Mouse (Mus musculus): ENCODE data around the gene Gdf7. TPM values are rescaled to one million over a fixed set of nuclear protein-coding genes. Genes with fewer than 3 reads are reported as not detected.

The Gdf7 gene
- polyA plus RNA-seq, 1 experiment = 0.98 TPM

- TF ChIP-seq CTCF (IDR thresholded peaks at IDR 0.05; ENCODE audit: borderline replicate concordance, extremely low read depth, insufficient read depth, insufficient read length) (no peak), POLR2A (IDR thresholded peaks at IDR 0.05; ENCODE audit: borderline replicate concordance, extremely low read depth, insufficient read depth, insufficient read length, poor library complexity, severe bottlenecking) (no peak)
- no peak for DNase-seq (ENCODE audit: low read depth)
These were observed 24.3 kb upstream of the Gdf7 start for GRCm38 (mm10) chr12:8325943-8326522.

DNA sequence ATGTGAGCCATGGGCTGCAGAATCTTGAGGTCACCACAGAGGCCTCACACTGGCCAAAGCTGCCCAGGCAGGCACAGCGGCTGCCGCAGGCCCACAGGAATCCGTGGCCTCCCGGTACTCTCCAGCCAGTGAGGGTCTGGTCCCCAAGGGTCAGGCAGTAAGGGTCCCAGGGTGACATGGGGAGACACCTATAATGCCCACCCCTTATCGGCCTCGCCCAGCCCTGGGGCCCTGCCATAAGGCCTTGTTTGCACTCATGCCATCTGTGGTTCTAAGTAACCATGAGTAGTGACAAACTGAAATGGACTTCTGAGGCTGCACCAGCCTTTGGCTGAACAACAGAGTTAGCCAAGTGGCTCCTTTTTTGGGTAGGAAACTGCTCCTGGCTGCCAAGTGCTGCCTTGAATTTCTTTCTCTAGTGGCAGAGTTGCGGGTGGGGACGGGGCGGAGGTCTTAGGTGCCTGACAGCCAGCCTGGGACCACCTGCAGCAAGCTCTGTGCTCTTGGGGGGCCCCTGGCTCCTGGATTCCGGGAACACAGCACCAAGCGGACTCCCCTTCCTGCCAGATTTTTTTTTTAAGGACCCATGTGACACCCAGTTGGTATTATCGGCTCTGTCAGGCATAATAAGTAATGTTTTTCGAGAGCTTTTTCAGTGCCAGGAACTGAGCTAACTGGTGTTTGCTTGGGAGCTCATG is 23.6 kb upstream of the Gdf7 start:
- DNase-seq (ENCODE audit: low read depth) = no peak
- TF ChIP-seq CTCF (IDR thresholded peaks at IDR 0.05; ENCODE audit: borderline replicate concordance, extremely low read depth, insufficient read depth, insufficient read length) (no peak), POLR2A (IDR thresholded peaks at IDR 0.05; ENCODE audit: borderline replicate concordance, extremely low read depth, insufficient read depth, insufficient read length, poor library complexity, severe bottlenecking) (no peak)

DNA sequence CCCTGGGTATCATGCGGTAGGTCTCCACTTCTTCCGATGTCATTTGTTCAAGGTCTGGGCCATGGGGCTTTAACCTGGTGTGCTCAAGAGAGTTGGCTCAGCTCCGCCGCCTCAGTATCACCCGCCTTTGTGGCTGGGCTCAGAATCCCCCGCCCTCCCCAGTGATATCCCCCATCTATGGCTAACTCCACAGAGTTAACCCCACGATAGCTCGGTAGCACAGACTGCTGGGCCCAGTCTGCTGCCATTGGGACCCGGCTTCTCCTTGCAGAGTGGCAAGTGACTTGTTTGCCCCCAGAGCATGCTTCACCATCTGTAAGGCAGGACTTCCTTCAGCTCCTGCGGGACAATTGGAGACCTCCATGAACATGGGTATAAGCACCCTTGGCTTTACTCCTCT is 22.3 kb upstream of the Gdf7 start:
- DNase-seq (ENCODE audit: low read depth) = no peak
- TF ChIP-seq POLR2A (IDR thresholded peaks at IDR 0.05; ENCODE audit: borderline replicate concordance, extremely low read depth, insufficient read depth, insufficient read length, poor library complexity, severe bottlenecking) = no peak
- no peak for TF ChIP-seq CTCF (IDR thresholded peaks at IDR 0.05; ENCODE audit: borderline replicate concordance, extremely low read depth, insufficient read depth, insufficient read length)

- no peak for DNase-seq (ENCODE audit: low read depth)
These were observed 19.8 kb upstream of the Gdf7 start for GRCm38 (mm10) chr12:8321506-8321905.

DNA sequence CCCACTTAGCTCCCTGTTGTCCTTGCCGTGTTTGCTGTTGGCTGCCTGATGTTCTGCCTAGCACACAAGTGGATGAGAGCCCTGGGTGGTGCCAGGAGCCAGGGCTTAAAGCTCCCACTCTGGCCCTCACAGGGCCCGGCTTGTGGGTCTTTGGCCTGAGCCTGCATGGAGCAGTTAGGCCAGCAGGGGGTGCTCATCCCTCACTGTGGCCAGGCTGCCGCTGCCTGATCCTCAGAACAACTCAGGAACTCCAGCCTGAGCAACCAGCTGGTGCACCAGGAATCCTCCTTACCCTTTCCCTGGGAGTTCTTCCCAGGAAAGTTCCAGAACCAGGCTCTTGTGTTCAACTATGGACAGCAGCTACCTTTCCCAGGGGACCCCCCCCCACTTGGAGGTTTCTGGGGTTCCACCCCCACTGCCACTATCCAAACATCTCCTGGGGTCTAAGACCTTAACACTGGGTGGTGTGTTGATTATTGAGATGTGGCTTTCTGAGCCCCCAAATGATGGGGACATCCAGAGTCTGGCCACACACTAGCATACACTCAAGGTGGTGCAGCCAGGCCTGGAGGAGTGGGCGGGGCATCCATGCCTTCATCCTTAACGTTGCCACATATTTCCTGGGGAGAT is 18.4 kb upstream of the Gdf7 start:
- DNase-seq (ENCODE audit: low read depth) = peak; percentile 72
- peak; percentile 88 for TF ChIP-seq CTCF (IDR thresholded peaks at IDR 0.05; ENCODE audit: borderline replicate concordance, extremely low read depth, insufficient read depth, insufficient read length)
- TF ChIP-seq POLR2A (IDR thresholded peaks at IDR 0.05; ENCODE audit: borderline replicate concordance, extremely low read depth, insufficient read depth, insufficient read length, poor library complexity, severe bottlenecking) = no peak

More at GRCm38 (mm10) chr12:8321506-8321905, 19.8 kb upstream of the Gdf7 start:
- no peak for TF ChIP-seq CTCF (IDR thresholded peaks at IDR 0.05; ENCODE audit: borderline replicate concordance, extremely low read depth, insufficient read depth, insufficient read length)
- no peak for TF ChIP-seq POLR2A (IDR thresholded peaks at IDR 0.05; ENCODE audit: borderline replicate concordance, extremely low read depth, insufficient read depth, insufficient read length, poor library complexity, severe bottlenecking)

DNA sequence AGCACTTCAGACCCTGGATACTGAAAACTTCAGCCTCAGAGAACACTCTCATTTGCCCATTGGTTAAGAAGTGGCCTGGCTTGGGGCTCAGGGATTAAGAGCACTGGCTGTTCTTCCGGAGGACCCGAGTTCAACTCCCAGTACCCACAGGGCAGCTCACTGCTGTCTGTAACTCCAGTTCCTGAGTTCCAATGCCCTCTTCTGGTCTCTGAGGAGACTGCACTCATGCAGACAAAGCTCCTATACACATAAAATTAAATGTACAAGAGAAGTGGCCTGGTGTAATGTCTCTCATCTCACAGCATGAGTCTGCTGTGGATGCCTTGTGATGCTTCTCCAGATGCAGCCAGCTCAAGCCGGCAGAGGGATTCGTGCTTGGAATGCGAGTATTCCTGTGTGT is 14.8 kb upstream of the Gdf7 start:
- no peak for DNase-seq (ENCODE audit: low read depth)
- no peak for TF ChIP-seq POLR2A (IDR thresholded peaks at IDR 0.05; ENCODE audit: borderline replicate concordance, extremely low read depth, insufficient read depth, insufficient read length, poor library complexity, severe bottlenecking)
- peak; percentile 13; the same call in 1 of the 2 replicates for TF ChIP-seq CTCF (IDR thresholded peaks at IDR 0.05; ENCODE audit: borderline replicate concordance, extremely low read depth, insufficient read depth, insufficient read length)

- TF ChIP-seq POLR2A (IDR thresholded peaks at IDR 0.05; ENCODE audit: borderline replicate concordance, extremely low read depth, insufficient read depth, insufficient read length, poor library complexity, severe bottlenecking) = no peak
- TF ChIP-seq CTCF (IDR thresholded peaks at IDR 0.05; ENCODE audit: borderline replicate concordance, extremely low read depth, insufficient read depth, insufficient read length) = no peak
- no peak for DNase-seq (ENCODE audit: low read depth)
These were observed 12.0 kb upstream of the Gdf7 start for GRCm38 (mm10) chr12:8313773-8314172.

DNA sequence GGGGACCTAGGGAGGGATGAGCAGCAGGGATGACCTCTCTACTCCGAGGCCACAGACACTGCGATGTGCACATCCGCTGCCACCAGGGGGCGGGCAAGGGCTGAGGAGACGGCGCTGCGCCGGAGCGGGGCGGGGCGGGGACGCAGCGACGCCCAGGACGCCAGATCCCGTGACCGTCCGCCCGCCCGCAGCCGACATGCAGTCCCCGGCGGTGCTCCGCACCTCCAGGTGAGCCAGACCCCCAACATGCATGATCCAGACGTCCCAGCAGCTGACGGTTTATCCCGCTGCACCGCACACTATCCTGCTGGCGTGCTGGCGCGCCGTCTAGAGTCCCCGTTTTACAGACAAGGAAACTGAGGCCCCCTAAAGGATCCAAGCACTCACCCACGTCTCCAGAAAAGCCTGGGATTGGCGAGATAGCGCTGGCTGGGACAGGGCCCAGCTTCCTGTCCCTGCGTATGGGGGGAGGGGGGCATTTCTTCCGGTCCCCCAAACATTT is 11.6 kb upstream of the Gdf7 start, which contains the start of gene Hs1bp3:
Gene Hs1bp3 (plus strand): TSS at position 163 of the 502 bp plus-strand sequence.
- peak; percentile 91 for DNase-seq (ENCODE audit: low read depth)
- TF ChIP-seq POLR2A (IDR thresholded peaks at IDR 0.05; ENCODE audit: borderline replicate concordance, extremely low read depth, insufficient read depth, insufficient read length, poor library complexity, severe bottlenecking) = peak; percentile 25; the same call in 1 of the 2 replicates
- peak; percentile 89 for TF ChIP-seq CTCF (IDR thresholded peaks at IDR 0.05; ENCODE audit: borderline replicate concordance, extremely low read depth, insufficient read depth, insufficient read length)

- TF ChIP-seq CTCF (IDR thresholded peaks at IDR 0.05; ENCODE audit: borderline replicate concordance, extremely low read depth, insufficient read depth, insufficient read length) (no peak), POLR2A (IDR thresholded peaks at IDR 0.05; ENCODE audit: borderline replicate concordance, extremely low read depth, insufficient read depth, insufficient read length, poor library complexity, severe bottlenecking) (no peak)
- DNase-seq (ENCODE audit: low read depth) = no peak
These were observed 10.5 kb upstream of the Gdf7 start for GRCm38 (mm10) chr12:8312266-8312665.

DNA sequence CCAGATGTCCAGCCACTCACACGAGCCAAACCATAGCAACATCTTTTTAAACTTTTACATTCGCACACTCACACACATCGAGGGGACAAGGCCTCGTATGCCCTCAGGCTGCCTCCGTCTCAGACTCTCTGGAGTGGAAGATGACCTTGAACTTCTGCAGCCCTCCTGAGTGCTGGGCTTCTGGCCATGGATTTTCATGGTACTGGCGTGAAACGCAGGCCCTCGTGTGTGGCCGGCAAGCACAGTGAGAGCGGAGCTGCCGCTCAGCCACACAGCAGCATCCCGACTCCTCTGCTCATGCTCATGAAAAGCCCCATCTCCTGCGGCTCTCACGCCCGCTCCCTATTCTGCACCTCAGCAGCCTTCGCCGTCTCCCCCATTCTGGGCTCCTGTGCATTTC is 9.2 kb upstream of the Gdf7 start:
- TF ChIP-seq POLR2A (IDR thresholded peaks at IDR 0.05; ENCODE audit: borderline replicate concordance, extremely low read depth, insufficient read depth, insufficient read length, poor library complexity, severe bottlenecking) = no peak
- no peak for TF ChIP-seq CTCF (IDR thresholded peaks at IDR 0.05; ENCODE audit: borderline replicate concordance, extremely low read depth, insufficient read depth, insufficient read length)
- no peak for DNase-seq (ENCODE audit: low read depth)

GRCm38 (mm10) chr12:8306910-8307309 is 5.2 kb upstream of the Gdf7 start:
- DNase-seq (ENCODE audit: low read depth) = no peak
- TF ChIP-seq POLR2A (IDR thresholded peaks at IDR 0.05; ENCODE audit: borderline replicate concordance, extremely low read depth, insufficient read depth, insufficient read length, poor library complexity, severe bottlenecking) (no peak), CTCF (IDR thresholded peaks at IDR 0.05; ENCODE audit: borderline replicate concordance, extremely low read depth, insufficient read depth, insufficient read length) (no peak)
